Mouse (Mus musculus): ENCODE results near the gene Olfr519. TPM values are rescaled to one million over a fixed set of nuclear protein-coding genes. Genes with fewer than 3 reads are reported as not detected.

Olfr519 gene
- polyA plus RNA-seq, 1 experiment from 2014 or later = not detected

- Histone ChIP-seq H3K4me3 (ENCODE audit: low read length) (no peak overlapping the region), H3K9ac (ENCODE audit: low read depth, low read length) (no peak overlapping the region), H3K36me3 (ENCODE audit: control insufficient read depth, insufficient read depth, low read length) (no peaks in the 10 kb centered on the region), H3K4me1 (ENCODE audit: control insufficient read depth, insufficient read depth, low read length) (no peaks in the 10 kb centered on the region), H3K9me3 (ENCODE audit: control insufficient read depth, low read length) (no peaks in the 10 kb centered on the region), H3K27me3 (ENCODE audit: control insufficient read depth, insufficient read depth, low read length) (no peaks in the 10 kb centered on the region), H3K4me2 (replicated peaks; ENCODE audit: low read depth, low read length) (no peak overlapping the region), H3K27ac (ENCODE audit: low read depth, low read length) (no peak overlapping the region)
- WGBS = 73% methylated on average over 11 of the region's 11 CpGs
- ATAC-seq (ENCODE audit: low FRiP score, low TSS enrichment) = no peak
Observed at GRCm38 (mm10) chr7:108928280-108929188, 34.3 kb upstream of the Olfr519 start.

- Histone ChIP-seq H3K9ac (ENCODE audit: low read depth, low read length) (no peak overlapping the region), H3K36me3 (ENCODE audit: control insufficient read depth, insufficient read depth, low read length) (no peaks in the 10 kb centered on the region), H3K27ac (ENCODE audit: low read depth, low read length) (no peak overlapping the region), H3K4me2 (replicated peaks; ENCODE audit: low read depth, low read length) (no peak overlapping the region), H3K9me3 (ENCODE audit: control insufficient read depth, low read length) (no peaks in the 10 kb centered on the region), H3K4me3 (ENCODE audit: low read length) (no peak overlapping the region), H3K4me1 (ENCODE audit: control insufficient read depth, insufficient read depth, low read length) (no peaks in the 10 kb centered on the region), H3K27me3 (ENCODE audit: control insufficient read depth, insufficient read depth, low read length) (no peaks in the 10 kb centered on the region)
- ATAC-seq (ENCODE audit: low FRiP score, low TSS enrichment) = no peak
- WGBS = 81% methylated on average over 4 of the region's 4 CpGs
Observed at GRCm38 (mm10) chr7:108927043-108927442, 32.8 kb upstream of the Olfr519 start.

- Histone ChIP-seq H3K4me3 (ENCODE audit: low read length) (no peak overlapping the region), H3K4me1 (ENCODE audit: control insufficient read depth, insufficient read depth, low read length) (no peaks in the 10 kb centered on the region), H3K36me3 (ENCODE audit: control insufficient read depth, insufficient read depth, low read length) (no peaks in the 10 kb centered on the region), H3K9me3 (ENCODE audit: control insufficient read depth, low read length) (no peaks in the 10 kb centered on the region), H3K9ac (ENCODE audit: low read depth, low read length) (no peak overlapping the region), H3K27ac (ENCODE audit: low read depth, low read length) (no peak overlapping the region), H3K4me2 (replicated peaks; ENCODE audit: low read depth, low read length) (no peak overlapping the region), H3K27me3 (ENCODE audit: control insufficient read depth, insufficient read depth, low read length) (no peaks in the 10 kb centered on the region)
- no peak for ATAC-seq (ENCODE audit: low FRiP score, low TSS enrichment)
- WGBS = 81% methylated on average over 2 of the region's 2 CpGs
Observed at GRCm38 (mm10) chr7:108903969-108904368, 9.7 kb upstream of the Olfr519 start.

GRCm38 (mm10) chr7:108884906-108885305, 9.3 kb downstream of the Olfr519 start, which contains the start of gene Olfr518:
Olfr518 (minus strand) TSS chr7:108885006.
- no peak for ATAC-seq (ENCODE audit: low FRiP score, low TSS enrichment)

GRCm38 (mm10) chr7:108872279-108872678, 21.9 kb downstream of the Olfr519 start, which contains the start of gene Olfr517:
Olfr517 (minus strand) TSS chr7:108872379.
- H3K27ac ChIP-seq (ENCODE audit: low read depth, low read length) = no peak within 1 kb of the TSS
- no peak within 1 kb of the TSS for H3K4me2 ChIP-seq (replicated peaks; ENCODE audit: low read depth, low read length)
- no peak within 1 kb of the TSS for H3K9ac ChIP-seq (ENCODE audit: low read depth, low read length)
- ATAC-seq (ENCODE audit: low FRiP score, low TSS enrichment) = no peak
- 80% methylated on average over 2 of the region's 2 CpGs for WGBS
- H3K4me3 ChIP-seq (ENCODE audit: low read length) = no peak within 1 kb of the TSS
- H3K9me3 ChIP-seq (ENCODE audit: control insufficient read depth, low read length) = no peaks in the 10 kb centered on the region
- no peaks in the 10 kb centered on the region for H3K27me3 ChIP-seq (ENCODE audit: control insufficient read depth, insufficient read depth, low read length)
- H3K4me1 ChIP-seq (ENCODE audit: control insufficient read depth, insufficient read depth, low read length) = no peaks in the 10 kb centered on the region
- no peaks in the 10 kb centered on the region for H3K36me3 ChIP-seq (ENCODE audit: control insufficient read depth, insufficient read depth, low read length)

More at GRCm38 (mm10) chr7:108884906-108885305, 9.3 kb downstream of the Olfr519 start, which contains the start of gene Olfr518:
- H3K9me3 ChIP-seq (ENCODE audit: control insufficient read depth, low read length) = no peaks in the 10 kb centered on the region
- WGBS = 79% methylated on average over 4 of the region's 4 CpGs
- H3K36me3 ChIP-seq (ENCODE audit: control insufficient read depth, insufficient read depth, low read length) = no peaks in the 10 kb centered on the region
- no peaks in the 10 kb centered on the region for H3K27me3 ChIP-seq (ENCODE audit: control insufficient read depth, insufficient read depth, low read length)
- H3K4me3 ChIP-seq (ENCODE audit: low read length) = no peak within 1 kb of the TSS
- no peak within 1 kb of the TSS for H3K27ac ChIP-seq (ENCODE audit: low read depth, low read length)
- H3K4me2 ChIP-seq (replicated peaks; ENCODE audit: low read depth, low read length) = no peak within 1 kb of the TSS
- H3K9ac ChIP-seq (ENCODE audit: low read depth, low read length) = no peak within 1 kb of the TSS
- no peaks in the 10 kb centered on the region for H3K4me1 ChIP-seq (ENCODE audit: control insufficient read depth, insufficient read depth, low read length)

- no peaks in the 10 kb centered on the region for H3K36me3 ChIP-seq (ENCODE audit: control insufficient read depth, insufficient read depth, low read length)
- H3K4me2 ChIP-seq (replicated peaks; ENCODE audit: low read depth, low read length) = no peak within 1 kb of the TSS
- H3K4me1 ChIP-seq (ENCODE audit: control insufficient read depth, insufficient read depth, low read length) = no peaks in the 10 kb centered on the region
- no peaks in the 10 kb centered on the region for H3K27me3 ChIP-seq (ENCODE audit: control insufficient read depth, insufficient read depth, low read length)
- H3K4me3 ChIP-seq (ENCODE audit: low read length) = no peak within 1 kb of the TSS
- no peak for ATAC-seq (ENCODE audit: low FRiP score, low TSS enrichment)
- WGBS = 91% methylated on average over 2 of the region's 2 CpGs
- no peaks in the 10 kb centered on the region for H3K9me3 ChIP-seq (ENCODE audit: control insufficient read depth, low read length)
- H3K27ac ChIP-seq (ENCODE audit: low read depth, low read length) = no peak within 1 kb of the TSS
- no peak within 1 kb of the TSS for H3K9ac ChIP-seq (ENCODE audit: low read depth, low read length)
Observed at GRCm38 (mm10) chr7:108850429-108850828, 43.8 kb downstream of the Olfr519 start, which contains the start of gene Olfr516. Olfr516 (minus strand) TSS chr7:108850529.

Other genes starting within 250 kb of the Olfr519 start
- gene Olfr509, start 242.5 kb downstream of the Olfr519 start, polyA plus RNA-seq (2014; fragmentation: Nextera tagmentation; extraction: Ambion mirVana) = not detected in 2 replicates
- not detected in 2 replicates for gene Olfr510, start 228.0 kb downstream of the Olfr519 start, polyA plus RNA-seq (2014; fragmentation: Nextera tagmentation; extraction: Ambion mirVana)
- not detected in 2 replicates for gene Olfr512, start 181.1 kb downstream of the Olfr519 start, polyA plus RNA-seq (2014; fragmentation: Nextera tagmentation; extraction: Ambion mirVana)
- gene Olfr513, start 143.4 kb downstream of the Olfr519 start, polyA plus RNA-seq (2014; fragmentation: Nextera tagmentation; extraction: Ambion mirVana) = not detected in 2 replicates
- not detected in 2 replicates for gene Olfr514, start 68.4 kb downstream of the Olfr519 start, polyA plus RNA-seq (2014; fragmentation: Nextera tagmentation; extraction: Ambion mirVana)
- gene Olfr516, start 43.9 kb downstream of the Olfr519 start, polyA plus RNA-seq (2014; fragmentation: Nextera tagmentation; extraction: Ambion mirVana) = not detected in 2 replicates
- not detected in 2 replicates for gene Olfr517, start 22.0 kb downstream of the Olfr519 start, polyA plus RNA-seq (2014; fragmentation: Nextera tagmentation; extraction: Ambion mirVana)
- gene Olfr518, start 9.4 kb downstream of the Olfr519 start, polyA plus RNA-seq (2014; fragmentation: Nextera tagmentation; extraction: Ambion mirVana) = not detected in 2 replicates
- not detected in 2 replicates for gene Nlrp10, start 35.8 kb upstream of the Olfr519 start, polyA plus RNA-seq (2014; fragmentation: Nextera tagmentation; extraction: Ambion mirVana)
- 91.7 and 109 TPM in 2 replicates for gene Eif3f, start 40.0 kb upstream of the Olfr519 start, polyA plus RNA-seq (2014; fragmentation: Nextera tagmentation; extraction: Ambion mirVana)
- gene Tub, start 55.9 kb upstream of the Olfr519 start, polyA plus RNA-seq (2014; fragmentation: Nextera tagmentation; extraction: Ambion mirVana) = 0.49 and 0.81 TPM in 2 replicates
- gene Ric3, start 188.9 kb upstream of the Olfr519 start, polyA plus RNA-seq (2014; fragmentation: Nextera tagmentation; extraction: Ambion mirVana) = 1.4 and 2.2 TPM in 2 replicates

Measured in kidney, embryonic 14.5 days (tissue).